Mouse (Mus musculus) hindbrain, embryonic 13.5 days (tissue): Measurements from ENCODE around the gene Abl2. TPM values are rescaled to one million over a fixed set of nuclear protein-coding genes. Genes with fewer than 3 reads are reported as not detected.
A peak's percentile ranks its signal among the peaks of the same experiment; 100 is the strongest.

Experiments used
- ATAC-seq: fragments of 200-750 bp; cut with Nextera tagmentation; 2 replicates; pipeline ENCODE4 v1.8.0; 2017; ENCODE audit warnings: moderate TSS enrichment; ENCODE audit not compliant: low FRiP score
- H3K27ac ChIP-seq: fragments of 300-500 bp; sonication (generic); 2 replicates; pipeline ENCODE4 v1.5.1; 2015; ENCODE audit warnings: inconsistent platforms, mild to moderate bottlenecking, moderate library complexity
- H3K27me3 ChIP-seq: fragments of 300-500 bp; sonication (generic); 2 replicates; pipeline ENCODE4 v1.6.1; 2015; ENCODE audit warnings: mild to moderate bottlenecking, inconsistent platforms
- H3K36me3 ChIP-seq: fragments of 300-500 bp; sonication (generic); 2 replicates; pipeline ENCODE4 v1.6.1; 2015; ENCODE audit warnings: mild to moderate bottlenecking, inconsistent platforms
- H3K4me1 ChIP-seq: fragments of 300-500 bp; sonication (generic); replicated peaks from 2 replicates; pipeline ENCODE4 v1.6.1; 2015; ENCODE audit warnings: inconsistent platforms
- H3K4me2 ChIP-seq: fragments of 300-500 bp; sonication (generic); 2 replicates; pipeline ENCODE4 v1.6.1; 2015; ENCODE audit warnings: inconsistent platforms, mild to moderate bottlenecking, moderate library complexity
- H3K4me3 ChIP-seq: fragments of 300-500 bp; sonication (generic); 2 replicates; pipeline ENCODE4 v1.5.1; 2015; ENCODE audit warnings: mild to moderate bottlenecking, inconsistent platforms
- H3K9ac ChIP-seq: fragments of 300-500 bp; sonication (generic); 2 replicates; pipeline ENCODE4 v1.6.1; 2015; ENCODE audit warnings: mild to moderate bottlenecking, inconsistent platforms
- H3K9me3 ChIP-seq: fragments of 300-500 bp; sonication (generic); 2 replicates; pipeline ENCODE4 v1.6.1; 2016; ENCODE audit warnings: inconsistent platforms
- WGBS: fragments of 180-500 bp; shearing (Covaris S2); methylation state at CpG from one replicate; pipeline ENCODE4 v1.1.7; 2015; 5-methylcytosine and 5-hydroxymethylcytosine counted together
- polyA plus RNA-seq: library from polyadenylated mRNA; unstranded; fragments of >200 nt; fragmentation: Nextera tagmentation; extraction: Ambion mirVana; gene quantifications from 2 replicates; pipeline ENCODE4 v1.2.1, GENCODE M21; 2015

Abl2 gene
- polyA plus RNA-seq, 1 experiment from 2014 or later: 5.8 TPM

GRCm38 (mm10) chr1:156620292-156620909, 61.8 kb downstream of the Abl2 start:
- Histone ChIP-seq H3K9me3 (no peaks in the 10 kb centered on the region), H3K4me1 (peaks cover 25% of the 10 kb centered on the region), H3K36me3 (peaks cover 12% of the 10 kb centered on the region), H3K27ac (no peak overlapping the region), H3K9ac (no peak overlapping the region), H3K4me2 (no peak overlapping the region), H3K4me3 (no peak overlapping the region), H3K27me3 (no peaks in the 10 kb centered on the region)
- no peak for ATAC-seq
- WGBS: 67% methylated on average over 4 of the region's 4 CpGs

- no peak for ATAC-seq
- Histone ChIP-seq H3K9ac (no peak overlapping the region), H3K36me3 (peaks cover 16% of the 10 kb centered on the region), H3K27ac (no peak overlapping the region), H3K4me1 (peaks cover 19% of the 10 kb centered on the region), H3K27me3 (no peaks in the 10 kb centered on the region), H3K4me3 (no peak overlapping the region), H3K9me3 (no peaks in the 10 kb centered on the region), H3K4me2 (no peak overlapping the region)
- 85% methylated on average over 3 of the region's 3 CpGs for whole genome bisulfite sequencing
Observed at GRCm38 (mm10) chr1:156620951-156621350, 62.4 kb downstream of the Abl2 start.

DNA sequence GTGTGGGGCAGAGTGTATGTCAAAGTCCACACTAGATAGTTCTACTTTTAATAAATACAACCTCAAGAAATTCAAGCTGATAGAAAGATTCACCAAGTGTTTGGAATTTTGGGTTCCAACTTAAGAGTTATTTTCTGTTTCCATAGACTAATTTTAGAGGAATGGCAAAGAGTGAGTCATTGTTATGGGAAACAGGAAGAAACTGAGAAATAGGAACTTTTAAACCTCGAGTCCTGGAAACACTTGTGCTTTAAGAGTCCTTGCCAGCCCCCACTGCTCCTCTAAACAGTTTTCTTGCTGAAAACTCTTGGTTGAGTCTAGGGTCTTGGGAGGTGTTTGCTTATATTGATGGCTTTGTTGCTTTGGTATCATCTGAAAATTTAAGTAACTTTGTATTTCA, 65.6 kb downstream of the Abl2 start:
- H3K27ac ChIP-seq: no peak overlapping the region
- no peak overlapping the region for H3K9ac ChIP-seq
- peaks cover 20% of the 10 kb centered on the region for H3K36me3 ChIP-seq
- WGBS: 85% methylated on average over 1 of the region's 1 CpGs
- no peak overlapping the region for H3K4me2 ChIP-seq
- 0 out of 2 replicates have a peak, but pooled peaks cover 5% of the 10 kb centered on the region for H3K4me1 ChIP-seq
- no peak for ATAC-seq
- H3K27me3 ChIP-seq: no peaks in the 10 kb centered on the region
- no peaks in the 10 kb centered on the region for H3K9me3 ChIP-seq
- H3K4me3 ChIP-seq: no peak overlapping the region

- H3K4me1 ChIP-seq: no peaks in the 10 kb centered on the region
- no peaks in the 10 kb centered on the region for H3K9me3 ChIP-seq
- no peak overlapping the region for H3K4me2 ChIP-seq
- H3K27me3 ChIP-seq: no peaks in the 10 kb centered on the region
- WGBS: 83% methylated on average over 4 of the region's 4 CpGs
- H3K9ac ChIP-seq: no peak overlapping the region
- no peak overlapping the region for H3K4me3 ChIP-seq
- H3K27ac ChIP-seq: no peak overlapping the region
- ATAC-seq: no peak
- H3K36me3 ChIP-seq: peaks cover 44% of the 10 kb centered on the region
Observed at GRCm38 (mm10) chr1:156626729-156627128, 68.1 kb downstream of the Abl2 start.

GRCm38 (mm10) chr1:156629984-156630383, 71.4 kb downstream of the Abl2 start:
- no peak for ATAC-seq
- H3K4me2 ChIP-seq: no peak overlapping the region
- H3K27ac ChIP-seq: no peak overlapping the region
- no peaks in the 10 kb centered on the region for H3K9me3 ChIP-seq
- H3K4me3 ChIP-seq: no peak overlapping the region
- WGBS: 96% methylated on average over 8 of the region's 8 CpGs
- no peak overlapping the region for H3K9ac ChIP-seq
- peaks cover 62% of the 10 kb centered on the region for H3K36me3 ChIP-seq
- H3K4me1 ChIP-seq: no peaks in the 10 kb centered on the region
- H3K27me3 ChIP-seq: no peaks in the 10 kb centered on the region

GRCm38 (mm10) chr1:156630965-156631364, 72.4 kb downstream of the Abl2 start:
- Histone ChIP-seq H3K9ac (no peak overlapping the region), H3K4me1 (no peaks in the 10 kb centered on the region), H3K27ac (no peak overlapping the region), H3K4me2 (no peak overlapping the region), H3K9me3 (no peaks in the 10 kb centered on the region), H3K36me3 (peaks cover 57% of the 10 kb centered on the region), H3K4me3 (no peak overlapping the region), H3K27me3 (no peaks in the 10 kb centered on the region)
- ATAC-seq: no peak

GRCm38 (mm10) chr1:156633095-156633494, 74.5 kb downstream of the Abl2 start:
- Histone ChIP-seq H3K4me3 (no peak overlapping the region), H3K9ac (no peak overlapping the region), H3K4me2 (no peak overlapping the region), H3K36me3 (peaks cover 68% of the 10 kb centered on the region), H3K27me3 (no peaks in the 10 kb centered on the region), H3K27ac (no peak overlapping the region), H3K4me1 (no peaks in the 10 kb centered on the region), H3K9me3 (no peaks in the 10 kb centered on the region)
- WGBS: 82% methylated on average over 10 of the region's 10 CpGs
- ATAC-seq: no peak

GRCm38 (mm10) chr1:156635148-156635547, 76.6 kb downstream of the Abl2 start:
- Histone ChIP-seq H3K27ac (no peak overlapping the region), H3K4me3 (no peak overlapping the region), H3K27me3 (no peaks in the 10 kb centered on the region), H3K9ac (no peak overlapping the region), H3K4me2 (no peak overlapping the region), H3K4me1 (no peaks in the 10 kb centered on the region), H3K36me3 (peaks cover 64% of the 10 kb centered on the region), H3K9me3 (no peaks in the 10 kb centered on the region)
- 79% methylated on average over 2 of the region's 2 CpGs for WGBS
- no peak for ATAC-seq

DNA sequence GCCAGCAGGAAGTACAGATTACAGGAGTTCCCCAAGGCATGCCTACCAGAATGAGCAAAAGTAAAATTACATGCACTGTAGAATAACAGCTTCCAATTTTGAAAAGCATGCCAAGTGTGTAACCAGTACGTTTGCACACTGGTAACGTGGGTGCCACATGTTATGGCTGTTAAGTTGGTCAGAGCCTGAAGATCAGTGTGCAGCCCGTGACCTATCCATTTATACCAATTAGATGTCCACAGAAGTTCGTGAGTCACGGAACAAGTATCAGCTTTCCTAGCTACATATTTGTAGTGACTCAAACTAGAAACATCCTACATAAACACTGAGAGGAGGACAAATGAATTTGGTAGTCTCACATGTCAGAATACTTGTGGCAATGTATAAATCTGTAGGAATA, 80.9 kb downstream of the Abl2 start:
- WGBS: 93% methylated on average over 5 of the region's 5 CpGs
- Histone ChIP-seq H3K4me2 (no peak overlapping the region), H3K9me3 (no peaks in the 10 kb centered on the region), H3K27ac (no peak overlapping the region), H3K36me3 (peaks cover 55% of the 10 kb centered on the region), H3K9ac (no peak overlapping the region), H3K4me3 (no peak overlapping the region), H3K4me1 (peaks cover 13% of the 10 kb centered on the region), H3K27me3 (no peaks in the 10 kb centered on the region)
- no peak for ATAC-seq

- Histone ChIP-seq H3K9ac (no peak overlapping the region), H3K4me3 (no peak overlapping the region), H3K36me3 (peaks cover 51% of the 10 kb centered on the region), H3K27ac (no peak overlapping the region), H3K4me2 (no peak overlapping the region), H3K9me3 (no peaks in the 10 kb centered on the region), H3K27me3 (no peaks in the 10 kb centered on the region), H3K4me1 (peaks cover 24% of the 10 kb centered on the region)
- no peak for ATAC-seq
- WGBS: 70% methylated on average over 4 of the region's 4 CpGs
Observed at GRCm38 (mm10) chr1:156640577-156640976, 82.0 kb downstream of the Abl2 start.

DNA sequence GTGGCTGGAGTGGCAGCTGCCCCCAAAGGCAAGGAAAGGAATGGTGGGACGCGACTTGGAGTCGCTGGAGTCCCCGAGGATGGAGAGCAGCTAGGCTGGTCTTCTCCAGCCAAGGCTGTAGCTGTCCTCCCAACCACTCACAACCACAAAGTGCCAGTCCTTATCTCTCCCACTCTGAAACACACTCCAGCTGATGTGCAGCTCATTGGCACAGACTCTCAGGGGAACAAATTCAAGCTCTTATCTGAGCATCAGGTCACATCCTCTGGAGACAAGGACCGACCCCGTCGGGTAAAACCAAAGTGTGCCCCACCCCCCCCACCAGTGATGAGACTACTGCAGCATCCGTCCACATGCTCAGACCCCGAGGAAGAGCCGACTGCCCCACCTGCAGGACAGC, 83.2 kb downstream of the Abl2 start:
- H3K4me2 ChIP-seq: no peak overlapping the region
- no peaks in the 10 kb centered on the region for H3K9me3 ChIP-seq
- ATAC-seq: no peak
- H3K4me1 ChIP-seq: peaks cover 30% of the 10 kb centered on the region
- H3K27me3 ChIP-seq: no peaks in the 10 kb centered on the region
- H3K4me3 ChIP-seq: no peak overlapping the region
- peaks cover 42% of the 10 kb centered on the region for H3K36me3 ChIP-seq
- no peak overlapping the region for H3K27ac ChIP-seq
- no peak overlapping the region for H3K9ac ChIP-seq
- WGBS: 82% methylated on average over 10 of the region's 10 CpGs

GRCm38 (mm10) chr1:156642813-156643212, 84.2 kb downstream of the Abl2 start:
- H3K36me3 ChIP-seq: peaks cover 37% of the 10 kb centered on the region
- ATAC-seq: no peak
- H3K27ac ChIP-seq: no peak overlapping the region
- H3K9ac ChIP-seq: no peak overlapping the region
- 79% methylated on average over 12 of the region's 12 CpGs for WGBS
- H3K4me2 ChIP-seq: no peak overlapping the region
- H3K9me3 ChIP-seq: no peaks in the 10 kb centered on the region
- no peaks in the 10 kb centered on the region for H3K27me3 ChIP-seq
- H3K4me3 ChIP-seq: no peak overlapping the region
- H3K4me1 ChIP-seq: peaks cover 30% of the 10 kb centered on the region

DNA sequence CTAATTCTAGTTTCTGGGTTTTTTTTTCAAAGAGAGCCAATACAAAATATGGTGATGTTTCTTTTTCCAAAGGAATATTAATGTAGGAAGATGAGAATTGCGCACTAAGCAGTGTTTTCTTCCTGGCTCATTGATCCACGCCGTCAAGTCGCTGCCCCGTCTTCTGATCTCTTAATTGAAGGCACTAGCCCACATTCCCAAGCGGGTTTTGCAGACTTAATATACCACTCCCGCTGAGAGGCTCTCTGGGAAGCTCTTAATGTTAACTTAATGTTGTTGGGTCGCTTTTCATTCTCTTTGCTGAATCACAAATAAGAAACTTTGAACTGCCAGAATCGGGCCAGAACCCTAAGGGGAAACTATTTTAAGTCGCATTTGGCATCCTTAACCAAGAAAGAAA, 85.5 kb downstream of the Abl2 start:
- H3K4me3 ChIP-seq: no peak overlapping the region
- peaks cover 30% of the 10 kb centered on the region for H3K4me1 ChIP-seq
- no peak overlapping the region for H3K9ac ChIP-seq
- WGBS: 54% methylated on average over 10 of the region's 10 CpGs
- peak overlapping the region; percentile 40; the same call in 1 of the 2 replicates for H3K27ac ChIP-seq
- peaks cover 41% of the 10 kb centered on the region for H3K36me3 ChIP-seq
- H3K9me3 ChIP-seq: no peaks in the 10 kb centered on the region
- no peaks in the 10 kb centered on the region for H3K27me3 ChIP-seq
- H3K4me2 ChIP-seq: no peak overlapping the region
- ATAC-seq: no peak
